Mouse (Mus musculus) frontal cortex, postnatal 10 days (tissue): Measurements from ENCODE around the gene Gck.

ENCODE experiments used
- DNase-seq, 2 experiments: peaks; one replicate each; pipeline ENCODE4 v3.0.0; 2022; ENCODE audit warnings: low spot score in 2 of 2, mixed read lengths in 1 of 2

Gene Gck

GRCm38 (mm10) chr11:5877421-5877820 is 72.5 kb downstream of the Gck start:
- DNase-seq: no peak

- no peak for DNase-seq
Measured at GRCm38 (mm10) chr11:5873192-5873591, 76.7 kb downstream of the Gck start.

DNA sequence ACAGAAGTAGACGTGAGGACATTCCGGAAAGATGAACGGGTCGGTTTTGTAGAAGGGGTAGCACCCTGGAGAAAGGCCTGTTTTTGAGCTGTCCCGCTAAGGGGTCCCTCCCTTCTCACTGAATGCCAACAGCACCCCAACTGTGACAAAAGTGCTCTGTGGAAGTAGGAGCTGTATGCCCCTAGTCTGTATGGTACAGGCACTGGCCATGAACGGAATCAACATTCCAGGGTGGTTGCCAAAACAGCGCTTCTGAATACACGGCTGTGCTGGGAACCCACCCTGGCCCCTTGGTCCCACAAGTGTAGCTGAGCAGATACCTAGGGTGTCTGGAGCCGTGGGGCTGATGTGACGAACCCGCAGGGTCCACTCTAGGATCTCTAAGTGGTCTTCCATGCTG is 77.2 kb downstream of the Gck start:
- DNase-seq: no peak

DNA sequence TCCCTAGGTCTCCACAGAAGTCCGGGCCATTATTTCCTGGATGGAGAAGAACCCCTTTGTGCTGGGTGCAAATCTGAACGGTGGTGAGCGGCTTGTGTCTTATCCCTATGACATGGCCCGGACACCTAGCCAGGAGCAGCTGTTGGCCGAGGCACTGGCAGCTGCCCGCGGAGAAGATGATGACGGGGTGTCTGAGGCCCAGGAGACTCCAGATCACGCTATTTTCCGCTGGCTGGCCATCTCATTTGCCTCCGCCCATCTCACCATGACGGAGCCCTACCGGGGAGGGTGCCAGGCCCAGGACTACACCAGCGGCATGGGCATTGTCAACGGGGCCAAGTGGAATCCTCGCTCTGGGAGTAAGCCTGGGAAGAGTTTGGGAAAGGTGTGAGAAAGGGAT is 79.8 kb downstream of the Gck start:
- no peak for DNase-seq

- no peak for DNase-seq
Measured at GRCm38 (mm10) chr11:5869331-5869730, 80.5 kb downstream of the Gck start.

DNA sequence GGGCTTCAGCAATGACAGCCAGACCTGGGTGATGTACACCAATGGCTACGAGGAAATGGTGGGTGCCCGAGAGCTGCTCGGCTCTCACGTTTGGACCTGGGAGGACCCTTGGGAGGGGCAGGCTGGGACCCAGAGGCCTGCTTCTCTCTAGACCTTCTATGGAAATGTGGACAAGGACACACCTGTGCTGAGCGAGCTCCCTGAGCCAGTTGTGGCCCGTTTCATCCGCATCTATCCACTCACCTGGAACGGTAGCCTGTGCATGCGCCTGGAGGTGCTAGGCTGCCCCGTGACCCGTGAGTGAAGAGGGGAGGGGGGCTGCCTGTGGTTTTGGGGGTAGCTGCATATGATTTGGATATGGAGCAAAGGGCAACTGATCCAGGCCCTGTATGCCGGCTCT is 81.6 kb downstream of the Gck start:
- DNase-seq: no peak

- DNase-seq: no peak
Measured at GRCm38 (mm10) chr11:5867196-5867595, 82.7 kb downstream of the Gck start.

DNA sequence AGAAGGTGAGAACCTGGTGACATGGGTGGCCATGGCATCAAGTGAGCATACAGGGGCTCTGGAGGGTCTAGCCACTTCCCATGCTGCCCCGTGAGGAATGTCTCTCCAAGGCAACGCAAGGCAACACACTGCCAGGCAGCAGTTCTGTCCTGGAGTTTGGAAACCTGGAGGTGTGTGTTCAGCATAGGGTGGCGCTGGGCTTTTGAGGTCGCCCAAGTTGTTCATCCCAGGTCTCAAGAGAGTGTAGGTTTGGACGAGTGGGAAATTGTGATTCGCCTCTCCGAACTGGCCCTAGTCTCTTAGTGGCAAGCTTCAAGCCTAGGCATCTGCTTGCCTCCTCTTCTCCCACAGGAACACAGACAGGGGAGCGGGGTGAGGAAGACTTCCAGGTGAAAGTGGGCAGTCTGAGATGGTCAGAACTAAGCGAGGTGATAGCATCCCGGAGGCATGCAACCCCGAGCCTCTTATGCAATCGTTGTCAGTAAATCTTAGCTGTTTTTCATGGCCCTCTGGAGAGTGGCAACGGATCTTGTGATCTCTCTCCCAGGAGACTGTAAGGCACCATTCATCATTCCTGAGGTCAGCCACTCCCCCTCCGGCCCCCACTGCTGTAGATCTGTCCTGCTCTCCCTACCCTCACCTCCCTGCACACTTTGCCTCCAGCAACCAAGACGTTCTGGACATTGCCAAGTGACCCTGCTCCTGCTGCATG is 87.3 kb downstream of the Gck start:
- no peak for DNase-seq

- DNase-seq: no peak
Measured at GRCm38 (mm10) chr11:5861678-5862393, 88.0 kb downstream of the Gck start, which contains the start of gene Aebp1. Gene Aebp1, plus strand, starts transcription at chr11:5861947.

DNA sequence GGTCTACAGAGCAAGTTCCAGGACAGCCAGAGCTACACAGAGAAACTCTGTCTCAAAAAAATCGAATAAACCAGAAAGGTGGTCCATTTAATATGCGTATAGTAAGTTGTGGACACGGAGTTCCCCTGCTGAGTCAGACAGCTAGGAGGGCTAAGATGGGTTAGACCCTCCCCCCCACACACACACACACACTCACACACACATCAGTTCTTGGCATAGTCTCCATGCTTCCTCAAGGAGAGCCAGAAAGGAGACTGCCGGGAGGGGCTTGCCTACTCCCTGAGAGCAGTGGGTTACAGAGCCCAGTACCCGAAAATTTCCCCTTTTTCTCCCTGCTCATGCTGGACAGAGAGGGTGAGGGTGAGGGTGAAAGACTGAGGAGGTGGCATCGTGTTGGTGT is 89.2 kb downstream of the Gck start:
- DNase-seq: no peak

- no peak for DNase-seq
Measured at GRCm38 (mm10) chr11:5859883-5860550, 89.9 kb downstream of the Gck start.

GRCm38 (mm10) chr11:5858723-5859122 is 91.2 kb downstream of the Gck start:
- no peak for DNase-seq

GRCm38 (mm10) chr11:5856479-5857130 is 93.3 kb downstream of the Gck start:
- DNase-seq: no peak

GRCm38 (mm10) chr11:5855902-5856301 is 94.0 kb downstream of the Gck start:
- peak in 1 of 2 experiments; percentile 42 for DNase-seq

DNA sequence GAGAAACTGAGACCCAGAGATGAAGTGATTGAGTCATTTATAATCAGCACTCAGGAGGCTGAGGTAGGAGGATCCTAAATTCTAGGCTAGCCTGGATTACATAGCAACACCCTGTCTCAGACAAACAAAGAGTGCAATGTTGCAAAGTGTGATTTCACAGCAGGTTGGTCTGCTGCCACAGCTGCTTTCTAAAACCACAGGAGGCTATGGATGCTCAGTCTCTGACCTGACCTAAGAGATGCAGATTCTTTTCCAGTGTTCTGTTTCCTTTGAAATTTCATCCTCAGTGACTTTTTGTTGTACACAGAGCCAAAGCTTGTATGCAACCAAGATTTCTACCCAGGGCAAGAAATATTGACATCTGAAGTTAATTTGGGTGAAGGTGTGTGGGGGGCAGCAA is 94.4 kb downstream of the Gck start:
- DNase-seq: no peak

DNA sequence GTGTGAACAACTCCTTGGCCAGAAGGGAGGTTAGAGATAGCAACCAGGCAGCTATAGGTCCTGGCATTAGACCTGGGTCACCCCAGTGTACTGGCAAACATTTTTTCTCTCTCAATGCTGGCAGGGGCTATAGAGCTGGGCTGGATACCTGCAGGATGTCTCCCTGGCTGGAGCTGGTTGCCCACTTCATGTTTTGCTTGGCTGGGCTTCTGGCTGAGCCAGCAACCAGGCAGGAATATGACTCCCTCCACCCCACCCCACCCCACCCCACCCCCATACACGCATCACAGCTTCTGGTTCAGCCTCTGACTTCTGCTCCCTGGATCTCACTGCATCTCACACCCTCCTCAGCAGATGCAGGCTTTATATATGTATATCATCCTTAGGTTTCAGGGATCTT is 97.6 kb downstream of the Gck start:
- no peak for DNase-seq

GRCm38 (mm10) chr11:5851021-5851736 is 98.7 kb downstream of the Gck start:
- DNase-seq: no peak
